Mouse (Mus musculus): Measurements from ENCODE around the gene Atp8b5. TPM values are rescaled to one million over a fixed set of nuclear protein-coding genes. Genes with fewer than 3 reads are reported as not detected.

Atp8b5 gene
- total RNA-seq, 4 experiments from 2014 or later: 0.09 TPM; not detected in 3

DNA sequence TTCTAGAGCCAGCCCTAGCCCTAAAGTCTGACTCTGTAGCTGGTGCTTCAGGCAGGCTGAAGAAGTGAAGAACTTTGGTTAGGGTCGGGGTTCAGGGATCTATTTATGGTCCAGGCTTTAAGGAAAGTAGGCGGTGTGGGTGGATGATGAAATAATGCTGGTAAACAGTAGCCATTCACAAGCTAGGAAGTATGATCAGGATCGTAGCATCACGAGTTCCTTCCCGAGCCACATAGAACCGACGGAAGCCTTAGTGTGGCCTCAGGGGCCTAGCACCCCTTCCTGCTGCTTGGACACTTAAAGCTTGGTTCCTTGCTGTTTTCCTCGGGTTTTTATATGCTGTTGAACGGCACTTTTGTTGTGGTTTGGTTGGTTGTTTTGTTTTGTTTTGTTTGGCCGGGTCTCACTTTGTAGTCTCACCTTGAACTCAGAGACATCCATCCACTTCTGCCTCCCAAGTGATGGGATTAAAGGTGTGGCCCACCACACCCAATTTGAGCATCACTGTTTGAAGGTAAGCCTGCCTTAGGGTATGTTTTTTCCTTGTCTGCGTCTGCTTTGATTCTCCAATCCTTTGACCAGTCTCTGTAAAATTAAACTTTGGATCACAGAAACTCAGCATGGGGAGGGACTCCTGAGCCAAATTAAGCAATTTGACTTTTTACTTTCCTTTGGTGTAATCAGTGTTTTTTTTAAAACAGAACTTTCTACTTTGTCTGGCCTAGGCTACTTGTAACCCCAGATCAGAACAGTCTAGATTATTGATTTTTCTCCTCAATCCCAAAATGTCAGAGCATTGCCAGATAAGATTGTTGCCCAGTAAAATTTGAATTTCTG, 116.5 kb downstream of the Atp8b5 start:
- DNase-seq (ENCODE audit: low spot score): no peak

DNA sequence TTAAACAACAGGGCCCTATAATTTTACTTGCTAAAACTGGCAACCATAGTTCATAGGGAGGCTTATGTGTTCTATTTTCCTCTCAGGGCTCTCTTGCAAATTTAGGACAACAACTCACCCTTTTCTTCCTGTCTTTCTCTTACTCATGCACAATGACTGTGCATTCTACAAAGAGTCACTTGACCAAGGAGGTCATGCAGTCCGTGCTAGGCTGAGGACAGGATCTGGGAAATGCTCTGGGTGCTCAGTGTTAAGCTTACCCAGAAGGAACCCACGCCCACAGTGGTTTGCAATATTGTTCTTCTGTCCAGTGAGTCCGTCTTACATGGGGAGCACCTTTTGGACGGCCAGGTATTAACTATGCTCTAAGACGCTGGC, 117.1 kb downstream of the Atp8b5 start:
- no peak for DNase-seq (ENCODE audit: low spot score)

DNA sequence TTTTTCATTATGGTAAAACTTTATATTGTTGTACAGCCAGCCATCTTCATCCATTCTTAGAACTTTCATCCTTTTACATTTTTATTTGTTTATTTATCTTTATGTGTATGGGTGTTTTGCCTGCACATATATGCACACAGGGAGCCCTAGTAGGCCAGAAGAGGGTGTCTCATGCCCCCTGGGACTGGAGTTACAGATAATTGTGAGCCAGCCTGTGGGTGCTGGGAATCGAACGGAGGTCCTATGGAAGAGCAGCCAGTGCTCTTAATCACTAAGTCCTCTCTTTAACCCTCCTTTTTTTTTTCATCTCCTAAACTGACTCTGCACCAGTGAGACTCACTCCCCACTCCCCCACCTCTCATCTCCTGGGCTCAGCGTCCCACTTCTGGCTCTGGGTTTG, 117.6 kb downstream of the Atp8b5 start:
- no peak for DNase-seq (ENCODE audit: low spot score)

- DNase-seq (ENCODE audit: low spot score): no peak
These were observed 120.0 kb downstream of the Atp8b5 start for GRCm38 (mm10) chr4:43386932-43387331.

DNA sequence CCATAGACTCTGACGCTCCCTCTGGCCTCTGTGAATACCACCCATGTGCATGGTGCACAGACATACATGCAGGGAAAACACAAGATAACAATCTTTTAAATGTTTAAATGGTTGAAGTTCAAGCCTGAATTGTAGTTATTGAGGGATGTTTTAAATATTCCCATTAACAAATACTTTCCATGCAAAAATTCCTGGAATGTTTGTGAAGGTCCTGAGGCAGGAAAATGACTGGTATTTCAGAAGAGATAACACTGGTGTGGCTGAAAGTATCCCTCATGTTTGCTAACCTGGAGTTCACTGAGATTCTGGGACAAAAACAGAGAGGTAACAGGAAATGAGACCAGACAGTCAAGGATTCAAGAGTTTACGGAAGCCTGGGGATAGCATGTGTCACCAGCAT, 122.4 kb downstream of the Atp8b5 start:
- DNase-seq (ENCODE audit: low spot score): no peak

DNA sequence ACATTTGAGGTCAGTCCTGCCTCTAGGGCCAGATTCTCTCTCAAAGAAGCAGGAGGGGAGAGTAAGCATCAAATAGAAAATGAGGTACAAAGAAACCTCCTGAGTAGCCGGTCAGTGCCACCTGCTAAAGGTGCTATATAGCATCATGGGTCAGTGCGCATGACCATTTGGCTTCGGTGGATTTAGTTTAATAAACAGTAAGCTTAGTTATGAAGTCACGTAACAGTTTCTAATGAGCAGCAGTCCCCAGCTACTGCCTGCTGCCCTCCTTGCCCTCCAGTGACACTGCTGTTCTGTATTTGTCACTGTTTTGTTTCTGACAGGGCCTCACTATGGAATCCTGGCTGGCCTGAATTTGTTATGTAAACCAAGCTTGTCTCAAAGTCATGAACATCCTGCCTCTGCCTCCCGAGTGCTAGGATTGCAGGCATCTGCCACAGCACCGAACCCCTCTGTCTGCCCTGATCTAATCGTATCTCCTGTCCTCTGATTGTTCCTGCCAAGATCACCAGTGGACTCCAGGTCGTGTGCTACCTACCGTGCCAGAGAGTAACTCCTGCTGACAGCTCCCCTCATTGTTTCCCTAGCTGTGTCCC, 123.0 kb downstream of the Atp8b5 start:
- no peak for DNase-seq (ENCODE audit: low spot score)

- DNase-seq (ENCODE audit: low spot score): no peak
These were observed 124.6 kb downstream of the Atp8b5 start for GRCm38 (mm10) chr4:43391521-43392050.

DNA sequence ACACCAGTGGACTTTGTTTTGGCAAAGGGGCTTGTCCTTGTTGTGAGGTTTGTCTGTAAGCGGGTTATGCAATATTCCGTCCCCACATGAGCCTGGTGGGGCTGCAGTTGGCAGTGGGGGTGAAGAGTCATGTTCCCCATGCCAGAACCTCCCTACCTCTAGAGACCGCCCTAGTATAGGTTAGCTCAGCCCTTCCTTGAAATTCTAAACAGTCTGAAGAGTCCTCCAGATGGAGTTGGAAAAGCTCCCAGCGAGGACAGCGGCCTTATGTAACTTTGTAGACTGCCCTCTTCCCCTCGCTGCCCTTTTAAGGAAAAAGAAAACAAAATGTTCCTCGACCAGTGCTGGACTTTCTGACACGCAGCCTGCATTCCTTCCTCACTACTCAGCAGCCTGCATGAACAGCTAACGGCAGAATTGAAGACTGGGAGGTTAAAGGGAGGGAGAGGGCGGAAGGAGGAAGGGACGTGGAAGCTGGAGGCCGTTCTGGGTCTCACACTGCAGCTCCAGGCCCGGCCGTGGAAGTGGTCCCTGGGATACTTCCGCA, 127.5 kb downstream of the Atp8b5 start:
- DNase-seq (ENCODE audit: low spot score): peak; percentile 92

- DNase-seq (ENCODE audit: low spot score): no peak
These were observed 128.2 kb downstream of the Atp8b5 start for GRCm38 (mm10) chr4:43395147-43395546.

DNA sequence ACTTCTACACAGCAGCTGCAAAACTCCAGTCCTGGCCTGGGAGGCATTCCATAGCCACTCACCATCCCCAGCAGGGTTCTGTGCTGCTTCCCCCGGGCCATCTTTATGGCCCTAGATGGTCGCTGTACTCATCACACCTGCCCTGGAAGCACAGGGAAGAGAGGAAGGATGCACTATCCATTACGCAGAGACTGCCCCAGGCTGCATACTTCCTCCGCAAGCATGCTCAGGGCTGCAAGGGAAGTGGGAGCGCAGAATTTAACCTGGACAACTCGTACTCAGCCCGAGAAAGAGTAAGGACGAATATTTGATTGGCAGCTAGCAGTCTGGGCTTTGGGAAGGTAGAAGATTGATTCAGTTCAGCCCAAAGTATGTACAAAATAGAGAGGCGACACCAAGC, 128.9 kb downstream of the Atp8b5 start:
- DNase-seq (ENCODE audit: low spot score): no peak

DNA sequence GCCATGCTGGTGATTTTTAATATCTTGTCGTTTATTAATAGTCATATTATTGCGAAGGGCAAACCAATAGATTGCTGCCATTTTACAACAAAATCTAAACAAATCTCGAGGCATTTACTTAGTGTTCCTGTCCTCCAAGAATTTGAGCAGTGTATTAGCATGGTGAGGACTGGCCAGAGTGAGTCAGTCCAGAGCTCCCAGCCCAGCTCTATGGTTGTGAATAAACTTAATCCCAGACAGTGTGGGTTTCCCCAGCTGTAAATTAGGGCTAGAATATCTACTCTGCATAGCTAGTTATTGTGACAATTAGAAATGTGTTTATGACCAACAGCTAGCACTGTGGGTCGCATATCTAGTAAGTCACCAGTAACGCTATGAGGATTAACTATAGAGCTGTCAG, 129.4 kb downstream of the Atp8b5 start:
- DNase-seq (ENCODE audit: low spot score): no peak

DNA sequence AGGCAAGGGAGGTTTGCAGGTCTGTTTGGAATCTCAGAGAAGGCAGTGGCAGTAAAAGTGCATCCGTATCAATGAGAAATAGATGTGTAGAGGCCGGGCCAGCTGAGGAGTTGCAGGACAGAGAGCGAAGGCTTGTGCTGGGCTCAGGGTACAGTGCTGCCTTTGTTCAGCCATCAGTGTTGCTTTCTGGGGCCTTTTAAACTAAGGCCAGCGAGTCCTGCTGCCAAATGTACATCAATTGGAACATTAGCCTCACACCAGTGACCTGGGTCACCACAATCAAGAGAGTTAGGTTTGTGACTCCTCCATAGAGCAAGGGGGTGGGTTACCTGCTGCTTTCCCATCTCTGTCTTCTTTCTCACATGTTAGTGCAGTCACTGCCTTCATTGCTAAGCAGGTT, 131.1 kb downstream of the Atp8b5 start:
- DNase-seq (ENCODE audit: low spot score): no peak

DNA sequence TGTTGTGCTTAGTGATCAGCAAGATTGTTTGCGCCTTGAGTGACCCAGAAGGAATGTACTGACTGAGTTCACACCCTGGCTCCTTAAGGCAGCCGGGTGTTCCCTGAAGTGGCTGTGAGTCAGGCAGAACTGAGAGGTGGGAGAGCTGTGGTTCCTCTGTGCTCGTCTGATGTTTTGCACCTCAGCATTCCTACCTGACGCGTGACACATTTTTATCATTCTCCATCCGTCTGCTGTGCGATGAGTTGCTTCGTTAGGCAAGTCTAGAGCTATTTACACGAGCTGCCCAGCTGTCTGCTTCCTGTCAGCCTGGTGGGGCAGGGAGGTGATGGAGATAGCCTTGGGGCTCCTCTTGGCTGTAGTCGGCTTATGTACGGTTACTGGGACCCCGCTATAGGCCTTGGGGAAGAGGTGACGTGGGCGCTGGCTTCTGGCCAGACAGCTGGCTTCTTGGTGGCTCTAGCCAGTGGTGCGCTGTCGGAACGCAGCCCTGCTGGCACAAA, 131.9 kb downstream of the Atp8b5 start:
- peak; percentile 63 for DNase-seq (ENCODE audit: low spot score)

DNA sequence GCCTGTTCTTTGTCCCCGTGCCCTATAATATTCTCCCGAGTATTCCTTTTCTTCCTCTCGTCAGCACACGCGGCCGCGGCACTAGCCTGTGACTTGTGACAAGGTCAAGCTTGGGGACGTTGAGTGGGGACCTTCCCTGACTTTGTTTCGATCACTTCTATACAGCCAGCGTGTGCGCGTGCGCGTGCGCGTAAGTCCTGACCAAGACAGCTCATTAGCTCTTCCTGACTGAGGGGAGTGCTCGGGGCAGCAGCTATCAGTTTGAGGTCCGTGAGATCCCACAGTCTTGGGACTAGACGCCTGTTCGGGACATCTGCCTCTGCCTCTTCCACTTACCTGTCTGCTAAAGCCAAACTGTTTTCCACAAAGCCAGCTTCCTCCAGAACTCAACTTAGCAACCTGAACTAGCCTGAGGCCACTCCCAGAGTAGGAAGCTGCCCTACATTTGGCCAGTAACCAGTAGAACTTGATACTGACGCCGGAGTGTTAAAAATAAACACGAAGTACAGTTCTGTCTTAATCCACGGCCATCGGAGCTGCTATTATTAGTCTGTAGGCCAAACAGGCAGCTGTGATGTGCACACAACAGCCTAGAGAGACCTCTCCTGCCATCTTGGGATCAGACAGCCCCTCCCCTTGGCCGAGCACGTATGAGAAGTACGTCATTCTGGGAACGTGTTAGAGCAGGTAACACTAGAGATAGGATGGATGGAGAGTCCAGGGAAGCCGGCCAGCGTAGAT, 132.6 kb downstream of the Atp8b5 start:
- DNase-seq (ENCODE audit: low spot score): peak; percentile 78

GRCm38 (mm10) chr4:43400976-43401375, 134.0 kb downstream of the Atp8b5 start:
- DNase-seq (ENCODE audit: low spot score): no peak

GRCm38 (mm10) chr4:43401486-43401885, 134.5 kb downstream of the Atp8b5 start:
- DNase-seq (ENCODE audit: low spot score): no peak

- DNase-seq (ENCODE audit: low spot score): peak; percentile 75
These were observed 135.3 kb downstream of the Atp8b5 start for GRCm38 (mm10) chr4:43402212-43402611.

DNA sequence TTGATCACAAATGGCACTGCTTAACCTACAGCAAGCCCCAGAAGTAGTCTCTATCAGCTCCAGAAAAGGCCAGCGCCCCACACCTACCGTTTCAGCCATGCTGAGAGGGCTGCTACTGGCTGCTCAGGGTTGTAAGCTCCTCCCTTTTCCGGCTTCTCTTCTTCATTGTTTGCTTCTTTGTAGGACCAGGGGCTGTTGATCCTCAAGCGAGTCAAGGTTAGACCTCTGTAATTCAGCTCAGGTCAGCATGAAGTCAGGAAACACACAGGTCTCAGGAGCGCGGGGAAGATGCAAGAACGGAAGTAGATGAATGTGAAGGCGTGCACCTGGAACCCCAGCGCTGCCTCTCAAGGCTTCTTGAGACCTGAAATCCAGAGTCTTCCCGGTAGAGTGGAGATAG, 137.7 kb downstream of the Atp8b5 start:
- DNase-seq (ENCODE audit: low spot score): no peak

GRCm38 (mm10) chr4:43406162-43406971, 139.4 kb downstream of the Atp8b5 start:
- DNase-seq (ENCODE audit: low spot score): peak; percentile 86

GRCm38 (mm10) chr4:43407071-43407920, 140.3 kb downstream of the Atp8b5 start:
- DNase-seq (ENCODE audit: low spot score): no peak
